Mouse (Mus musculus) inflammation-experienced regulatory T-cells, adult 6 months (primary cell): ENCODE measurements around the gene Mcm2. TPM values are rescaled to one million over a fixed set of nuclear protein-coding genes. Genes with fewer than 3 reads are reported as not detected.
A peak's percentile ranks its signal among the peaks of the same experiment; 100 is the strongest.

Experiments
- ATAC-seq: one replicate; pipeline ENCODE4 v1.8.0; 2017
- polyA plus RNA-seq, 3 experiments: library from polyadenylated mRNA; unstranded; fragments of 100-300 nt; shearing (Covaris generic); gene quantifications; one replicate each; pipeline ENCODE4 v1.2.1; 2017

Mcm2 gene
- polyA plus RNA-seq, 3 experiments from 2014 or later = 18.8 to 61.4 (median 19.9) TPM

- no peak for ATAC-seq
Observed at GRCm38 (mm10) chr6:88925640-88926205, 27.1 kb upstream of the Mcm2 start.

DNA sequence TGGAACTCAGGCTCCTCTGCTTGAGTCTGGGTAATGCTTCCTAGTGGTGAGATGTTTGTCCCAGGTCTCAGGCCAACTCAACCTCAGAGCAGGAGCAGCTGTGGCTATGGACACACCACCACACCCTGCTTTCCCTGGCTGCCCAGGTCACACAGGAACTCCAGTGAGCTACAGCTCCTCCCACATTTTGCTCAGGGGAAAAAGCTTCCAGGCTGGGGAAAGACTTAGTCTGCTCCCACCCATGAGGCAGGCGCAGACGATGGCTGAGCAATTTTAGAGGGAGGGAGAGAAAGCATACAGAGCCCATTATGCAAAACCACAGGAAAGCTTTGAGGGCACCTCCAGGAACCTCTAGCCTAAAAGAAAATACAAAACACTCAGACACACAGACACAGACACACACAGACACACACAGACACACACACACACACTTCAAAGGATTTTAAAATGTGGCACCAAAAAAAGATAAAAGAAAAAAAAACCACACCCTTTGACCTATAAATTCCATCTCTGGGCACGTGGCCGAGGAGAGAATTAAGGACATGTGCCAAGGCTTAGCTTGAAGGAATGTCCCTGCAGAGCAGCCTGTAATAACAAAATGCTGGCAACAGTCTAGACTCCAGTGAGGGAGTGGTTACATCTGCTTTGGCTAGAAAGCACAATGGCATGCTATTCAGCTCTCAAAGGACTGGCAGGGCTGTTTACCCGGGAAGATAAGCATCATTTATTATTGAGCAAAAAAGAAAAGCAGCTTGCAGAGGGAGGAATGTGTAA, 26.1 kb upstream of the Mcm2 start:
- ATAC-seq = peak; percentile 15

GRCm38 (mm10) chr6:88918802-88919201, 20.2 kb upstream of the Mcm2 start:
- no peak for ATAC-seq

GRCm38 (mm10) chr6:88916153-88916552, 17.6 kb upstream of the Mcm2 start:
- ATAC-seq = peak; percentile 70

DNA sequence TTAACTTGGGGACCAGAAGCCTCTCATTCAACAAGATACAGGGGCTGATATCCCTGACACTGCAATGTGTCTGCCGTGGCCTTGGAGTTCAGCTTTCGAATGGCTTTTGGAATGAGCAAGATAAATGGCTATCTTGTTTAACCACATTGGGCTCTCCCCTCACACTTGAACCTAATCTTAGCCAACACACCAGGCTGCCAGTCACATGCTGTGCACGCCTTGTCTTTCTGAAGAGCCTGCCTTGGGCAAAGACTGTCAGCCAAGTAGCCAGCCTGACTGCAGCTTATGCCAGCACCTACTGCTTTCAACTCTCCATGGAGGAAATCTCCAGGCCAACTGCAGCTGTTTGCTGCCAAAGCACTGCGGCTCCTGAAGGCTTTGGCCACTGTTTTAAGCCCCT, 16.9 kb upstream of the Mcm2 start:
- ATAC-seq = no peak

DNA sequence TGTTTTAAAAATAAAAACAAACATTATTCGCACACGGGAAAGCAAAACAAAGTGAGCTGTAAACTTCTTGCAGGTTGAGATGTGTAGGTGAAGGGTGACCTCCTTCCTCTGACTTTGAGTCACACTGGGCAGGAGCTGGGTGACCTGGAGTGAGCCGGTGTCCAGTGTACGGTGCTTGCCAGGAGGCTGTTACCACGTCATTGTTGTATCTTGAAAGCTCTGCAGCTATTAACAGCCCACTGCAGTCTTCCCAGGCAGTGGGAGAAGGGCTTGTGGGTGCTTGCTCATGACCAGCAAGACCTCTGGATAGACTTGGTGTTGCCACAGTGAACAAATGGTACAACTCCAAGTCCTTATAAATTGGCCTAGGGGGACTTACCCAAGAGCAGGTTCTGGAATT, 16.2 kb upstream of the Mcm2 start:
- no peak for ATAC-seq

- no peak for ATAC-seq
Observed at GRCm38 (mm10) chr6:88913440-88913839, 14.9 kb upstream of the Mcm2 start.

GRCm38 (mm10) chr6:88913022-88913421, 14.4 kb upstream of the Mcm2 start:
- ATAC-seq = no peak

DNA sequence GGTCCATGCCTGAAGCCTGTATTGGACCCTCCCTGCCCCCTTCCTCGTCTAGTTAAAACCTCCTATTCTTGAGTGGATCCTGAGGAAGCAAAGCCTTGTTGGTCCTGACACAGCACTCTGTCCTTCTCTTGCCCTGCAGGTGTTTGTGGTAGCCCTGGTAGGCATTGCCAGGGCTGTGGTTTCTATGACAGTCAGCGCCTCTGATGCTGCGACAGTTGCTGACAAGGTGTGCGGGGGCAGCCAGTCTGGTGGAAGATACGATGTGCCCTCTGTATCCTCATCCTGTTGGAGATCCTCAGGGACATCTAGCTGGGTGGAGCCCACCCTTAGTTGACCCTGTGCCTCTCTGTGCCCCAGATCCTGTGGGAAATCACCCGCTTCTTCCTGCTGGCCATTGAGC, 10.6 kb upstream of the Mcm2 start:
- ATAC-seq = no peak

GRCm38 (mm10) chr6:88906369-88907108, 8.0 kb upstream of the Mcm2 start:
- ATAC-seq = peak; percentile 39

DNA sequence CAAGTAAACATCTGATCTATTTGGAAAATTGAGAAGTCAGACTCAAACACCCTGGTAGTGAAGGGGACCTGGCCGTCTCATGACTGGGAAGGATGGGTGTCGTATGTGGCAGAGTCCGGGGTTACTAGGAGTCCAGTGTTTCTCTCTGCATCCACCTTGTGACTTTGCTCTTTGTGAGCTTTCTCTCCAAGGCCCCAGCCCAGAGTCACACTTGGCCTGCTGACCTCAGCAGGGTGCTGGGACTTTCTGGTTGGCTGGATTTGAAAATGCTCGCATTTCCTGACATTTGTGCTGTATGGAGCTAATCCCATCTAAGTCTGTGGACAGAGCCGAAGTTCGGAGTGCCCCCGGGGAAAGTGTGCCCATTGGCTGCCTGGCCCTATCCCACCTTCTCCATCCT, 6.5 kb upstream of the Mcm2 start:
- no peak for ATAC-seq

- ATAC-seq = no peak
Observed at GRCm38 (mm10) chr6:88904456-88904974, 5.9 kb upstream of the Mcm2 start.

DNA sequence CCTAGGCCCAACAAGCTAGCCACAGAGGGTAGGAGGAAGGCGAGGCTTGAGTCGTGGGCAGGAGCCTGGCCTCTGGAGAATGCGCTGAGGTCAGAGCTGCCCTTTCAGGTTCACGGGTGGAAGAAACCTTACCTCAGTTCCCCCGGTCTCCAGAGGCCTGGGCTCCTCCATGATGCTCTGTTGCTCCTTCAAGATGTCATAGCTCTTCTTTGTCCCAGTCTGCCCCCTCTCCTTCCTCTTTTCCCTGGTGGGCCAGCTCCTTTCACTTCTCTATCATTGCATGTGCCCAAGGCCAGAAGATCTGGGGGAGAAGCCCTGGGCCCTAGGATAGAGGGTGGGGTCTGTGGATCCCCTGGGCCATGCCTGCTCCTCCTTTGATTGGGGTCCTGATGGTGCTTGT, 5.1 kb upstream of the Mcm2 start:
- ATAC-seq = no peak

GRCm38 (mm10) chr6:88901947-88902820, 3.6 kb upstream of the Mcm2 start, which contains the start of gene Tpra1:
TSS of gene Tpra1 (plus strand) at chr6:88902251.
- peak; percentile 88 for ATAC-seq

GRCm38 (mm10) chr6:88901471-88901870, 2.9 kb upstream of the Mcm2 start:
- ATAC-seq = no peak

DNA sequence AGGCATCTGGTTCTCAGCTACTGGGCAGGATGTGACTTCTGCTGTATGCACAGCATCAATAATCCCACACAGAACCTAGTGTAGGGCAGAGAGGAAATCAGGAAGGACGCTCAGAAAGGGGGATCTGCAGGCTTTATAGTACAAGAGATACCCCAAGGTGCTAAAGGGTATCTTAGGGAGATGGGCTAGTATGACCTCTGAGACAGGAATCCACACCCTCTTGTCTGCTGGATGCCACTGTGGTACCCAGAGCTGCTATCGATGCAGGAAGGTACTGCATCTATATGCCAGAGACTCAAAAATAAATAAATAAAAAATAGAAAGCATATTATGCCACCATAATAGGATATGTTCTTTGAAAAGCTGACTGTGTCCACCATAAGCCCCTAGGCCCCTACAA, 1.0 kb upstream of the Mcm2 start:
- ATAC-seq = no peak

DNA sequence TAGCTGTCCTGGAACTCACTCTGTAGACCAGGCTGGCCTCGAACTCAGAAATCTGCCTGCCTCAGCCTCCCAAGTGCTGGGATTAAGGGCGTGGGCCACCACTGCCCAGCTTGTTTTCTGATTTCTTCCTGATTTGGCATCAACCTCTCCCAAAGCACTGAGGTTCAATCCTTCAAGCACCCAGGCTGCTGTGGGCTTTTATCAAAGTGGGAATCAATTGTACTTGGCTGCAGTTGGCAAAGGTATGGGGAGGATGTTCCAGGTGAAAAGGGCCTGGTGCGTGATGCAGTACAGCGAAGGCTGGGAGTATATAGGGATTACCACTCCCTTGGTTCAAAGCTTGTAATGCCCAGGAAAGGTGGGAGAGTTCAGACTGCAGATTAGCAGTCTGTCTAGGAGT, 506 bp upstream of the Mcm2 start:
- no peak for ATAC-seq

DNA sequence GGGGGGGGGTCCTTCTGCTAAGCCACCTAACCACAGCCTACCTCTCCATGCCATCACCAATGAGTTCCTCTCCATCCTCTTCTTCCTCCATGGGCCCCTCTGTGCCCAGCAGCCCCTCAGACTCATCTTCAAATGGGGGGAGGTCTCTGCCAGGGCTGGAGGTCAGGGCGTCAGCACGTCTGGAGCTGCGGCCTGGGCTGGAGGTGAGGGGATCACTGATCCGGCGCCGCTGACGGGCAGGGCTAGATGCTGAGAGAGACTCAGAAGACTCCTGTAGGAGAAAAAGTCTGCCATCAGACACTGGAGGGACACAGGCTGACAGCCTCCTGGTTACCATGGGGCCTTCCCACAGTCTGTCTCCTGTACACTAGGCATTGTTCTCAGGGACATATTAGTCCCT, 1.3 kb downstream of the Mcm2 start:
- no peak for ATAC-seq

GRCm38 (mm10) chr6:88895943-88896342, 2.6 kb downstream of the Mcm2 start:
- no peak for ATAC-seq

DNA sequence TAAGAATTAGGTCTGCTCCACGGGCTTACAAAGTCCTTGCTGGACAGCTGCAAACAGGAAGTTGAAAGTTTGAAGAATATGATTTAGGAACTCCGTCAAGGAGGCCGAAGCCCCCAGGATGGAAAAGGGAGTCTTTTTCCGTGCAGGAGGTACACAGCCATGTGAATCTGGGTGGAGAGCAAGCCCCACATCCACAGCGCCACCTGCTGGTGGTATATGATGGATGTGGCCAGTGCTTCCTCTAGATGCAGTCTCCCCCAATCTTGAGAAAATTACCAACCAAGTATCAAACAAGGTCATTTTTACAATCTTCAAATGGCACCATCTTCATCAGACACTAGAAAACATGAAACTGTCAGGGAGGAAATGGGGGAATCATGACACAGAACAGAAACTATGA, 5.0 kb downstream of the Mcm2 start:
- ATAC-seq = no peak

GRCm38 (mm10) chr6:88890832-88891231, 7.7 kb downstream of the Mcm2 start:
- no peak for ATAC-seq

DNA sequence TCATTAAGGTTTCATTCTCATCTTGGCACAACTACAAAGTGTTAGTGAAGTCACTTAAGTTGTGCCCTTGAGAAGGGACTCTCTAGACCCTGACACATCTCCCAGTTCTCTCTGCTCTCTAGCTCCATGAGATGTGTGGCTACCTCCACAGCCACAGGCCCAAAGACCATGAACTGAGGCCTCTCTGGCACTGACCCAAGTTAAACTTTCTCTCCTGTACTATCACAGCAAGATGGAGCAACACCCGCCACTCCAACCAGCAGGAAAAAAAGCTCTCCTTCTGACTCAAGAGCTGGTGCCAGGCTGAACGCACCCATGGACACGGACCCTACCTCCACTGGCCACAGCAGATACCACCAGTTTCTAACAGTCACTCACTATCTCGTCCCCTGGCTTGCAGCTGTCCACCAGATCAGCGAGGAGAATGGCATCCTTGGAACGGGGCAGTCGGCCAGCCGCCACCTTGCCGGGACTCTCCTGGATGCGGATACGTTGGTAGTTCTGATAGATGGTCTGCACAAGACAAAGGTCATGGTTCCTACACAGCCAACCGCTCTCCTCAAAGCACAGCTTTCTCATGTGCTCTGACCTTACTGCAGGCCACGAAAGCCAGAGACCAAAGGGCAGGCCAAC, 9.1 kb downstream of the Mcm2 start:
- no peak for ATAC-seq
